Mouse (Mus musculus) embryonic facial prominence, embryonic 11.5 days (tissue): ENCODE measurements around the gene Foxn3. TPM values are rescaled to one million over a fixed set of nuclear protein-coding genes. Genes with fewer than 3 reads are reported as not detected.

ENCODE experiments used
- ATAC-seq: fragments of 200-750 bp; cut with Nextera tagmentation; replicated peaks from 2 replicates; pipeline ENCODE4 v1.8.0; 2017; ENCODE audit warnings: low read depth; ENCODE audit not compliant: insufficient number of reproducible peaks, low FRiP score, low TSS enrichment
- DNase-seq: peaks from one replicate; pipeline ENCODE4 v3.0.0-alpha.2; 2015; ENCODE audit warnings: low spot score
- H3K27ac ChIP-seq: fragments of 300-500 bp; sonication (generic); replicated peaks from 2 replicates; pipeline ENCODE4 v1.5.1; 2014; ENCODE audit warnings: mild to moderate bottlenecking, low read depth, low read length, control low read depth
- H3K27me3 ChIP-seq: fragments of 300-500 bp; sonication (generic); 2 replicates; pipeline ENCODE4 v1.6.1; 2014; ENCODE audit warnings: mild to moderate bottlenecking, low read length, moderate library complexity, mixed read lengths; ENCODE audit not compliant: control insufficient read depth, insufficient read depth
- H3K36me3 ChIP-seq: fragments of 300-500 bp; sonication (generic); replicated peaks from 2 replicates; pipeline ENCODE4 v1.6.1; 2014; ENCODE audit warnings: low read depth, mild to moderate bottlenecking, low read length, moderate library complexity, mixed read lengths; ENCODE audit not compliant: control insufficient read depth, insufficient read depth
- H3K4me1 ChIP-seq: fragments of 300-500 bp; sonication (generic); 2 replicates; pipeline ENCODE4 v1.6.1; 2014; ENCODE audit warnings: low read length, mixed read lengths; ENCODE audit not compliant: control insufficient read depth, insufficient read depth
- H3K4me2 ChIP-seq: fragments of 300-500 bp; sonication (generic); 2 replicates; pipeline ENCODE4 v1.6.1; 2014; ENCODE audit warnings: low read depth, mild to moderate bottlenecking, control low read depth, low read length, moderate library complexity
- H3K4me3 ChIP-seq: fragments of 300-500 bp; sonication (generic); 2 replicates; pipeline ENCODE4 v1.5.1; 2014; ENCODE audit warnings: low read depth, low read length, control low read depth
- H3K9ac ChIP-seq: fragments of 300-500 bp; sonication (generic); replicated peaks from 2 replicates; pipeline ENCODE4 v1.6.1; 2014; ENCODE audit warnings: mild to moderate bottlenecking, control low read depth, low read length
- H3K9me3 ChIP-seq: fragments of 300-500 bp; sonication (generic); replicated peaks from 2 replicates; pipeline ENCODE4 v1.6.1; 2016; ENCODE audit warnings: mild to moderate bottlenecking, low read length, inconsistent platforms, mixed read lengths; ENCODE audit not compliant: control insufficient read depth
- WGBS: fragments of 180-500 bp; shearing (Covaris S2); extraction: QIAGEN DNeasy Blood & Tissue Kit; methylation state at CpG from one replicate; pipeline ENCODE4 v1.1.7; 2014; 5-methylcytosine and 5-hydroxymethylcytosine counted together
- polyA plus RNA-seq: library from polyadenylated mRNA; unstranded; fragments of >200 nt; fragmentation: Nextera tagmentation; extraction: Ambion mirVana; gene quantifications from 2 replicates; pipeline ENCODE4 v1.2.1, GENCODE M21; 2014

The Foxn3 gene
- polyA plus RNA-seq, 1 experiment from 2014 or later: 80.5 TPM

DNA sequence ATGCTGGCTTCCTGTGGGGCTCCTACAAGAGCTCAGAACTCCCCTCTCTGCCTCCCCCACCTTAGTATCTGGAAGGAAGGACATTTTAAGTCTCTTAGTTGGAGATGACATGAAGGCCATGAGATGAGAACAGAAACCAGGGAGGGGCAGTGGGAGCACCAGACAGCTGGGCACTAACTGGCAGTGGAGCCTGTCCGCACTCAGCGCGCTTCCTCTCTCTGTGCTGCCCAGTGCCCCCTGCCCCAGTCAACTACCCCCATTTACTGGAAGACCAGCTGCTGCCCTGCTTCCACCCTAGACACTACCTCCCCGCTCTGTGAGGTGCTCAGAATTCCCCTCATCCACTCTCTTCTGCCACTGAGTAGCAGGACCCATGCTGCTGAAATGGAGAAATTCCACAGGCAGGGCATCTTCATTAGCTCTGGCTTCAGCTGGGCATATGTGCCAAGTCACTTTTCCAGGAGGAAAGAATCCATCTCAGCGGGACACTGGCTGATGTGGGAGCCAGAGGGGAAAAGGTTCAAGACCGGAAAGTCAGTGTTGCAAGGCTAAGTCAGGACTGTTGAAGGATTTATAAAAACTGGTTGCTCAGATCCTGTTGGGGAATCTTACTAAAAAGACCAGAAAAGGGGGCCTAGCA lies 335.9 kb downstream of the Foxn3 start:
- no peak for DNase-seq
- no peak overlapping the region for H3K27ac ChIP-seq
- H3K9ac ChIP-seq: no peak overlapping the region
- no peak overlapping the region for H3K4me3 ChIP-seq
- H3K4me1 ChIP-seq: peaks cover 3% of the 10 kb centered on the region; the same call in 1 of the 2 replicates
- 90% methylated on average over 6 of the region's 6 CpGs for WGBS
- H3K9me3 ChIP-seq: no peaks in the 10 kb centered on the region
- H3K27me3 ChIP-seq: no peaks in the 10 kb centered on the region
- no peak for ATAC-seq
- no peaks in the 10 kb centered on the region for H3K36me3 ChIP-seq
- H3K4me2 ChIP-seq: no peak overlapping the region

DNA sequence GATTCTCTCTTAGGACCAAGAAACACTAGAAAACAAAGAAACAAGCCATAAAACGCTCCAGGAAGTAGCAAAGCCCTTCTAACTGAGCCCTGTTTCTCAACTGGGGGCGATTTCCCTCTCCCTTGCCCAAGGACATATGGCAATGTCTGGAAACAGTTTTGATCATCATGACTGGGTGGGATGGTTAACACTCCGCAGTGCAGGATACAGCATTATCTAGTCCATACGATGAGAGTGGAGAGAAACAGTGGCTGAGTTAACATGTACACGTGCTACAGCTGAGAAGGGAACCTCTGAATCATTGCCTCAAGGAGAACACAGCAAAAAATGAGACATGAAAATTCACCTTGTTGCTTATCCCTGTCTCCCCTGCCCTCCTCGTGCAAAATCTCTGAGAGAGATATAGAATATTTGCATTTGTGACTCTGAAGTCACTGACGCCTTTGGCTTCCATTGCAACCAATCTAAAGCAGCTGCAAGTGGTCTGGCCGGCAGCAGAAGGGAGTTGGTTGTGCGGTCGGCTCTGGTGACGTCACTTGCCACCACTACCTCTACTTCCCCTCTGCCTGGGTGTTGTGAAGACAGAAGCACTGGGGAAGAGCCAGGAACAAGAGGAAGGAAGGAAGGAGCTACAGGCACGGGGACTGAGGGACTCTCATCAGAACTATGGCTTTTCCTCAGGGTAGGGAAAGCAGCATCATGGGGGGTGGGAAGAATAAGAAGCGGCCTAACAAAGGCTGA lies 338.3 kb downstream of the Foxn3 start:
- no peak overlapping the region for H3K27ac ChIP-seq
- H3K4me3 ChIP-seq: no peak overlapping the region
- WGBS: 51% methylated on average over 13 of the region's 13 CpGs
- H3K36me3 ChIP-seq: no peaks in the 10 kb centered on the region
- ATAC-seq: no peak
- no peaks in the 10 kb centered on the region for H3K9me3 ChIP-seq
- H3K9ac ChIP-seq: no peak overlapping the region
- DNase-seq: no peak
- H3K27me3 ChIP-seq: no peaks in the 10 kb centered on the region
- H3K4me2 ChIP-seq: no peak overlapping the region
- no peaks in the 10 kb centered on the region for H3K4me1 ChIP-seq

DNA sequence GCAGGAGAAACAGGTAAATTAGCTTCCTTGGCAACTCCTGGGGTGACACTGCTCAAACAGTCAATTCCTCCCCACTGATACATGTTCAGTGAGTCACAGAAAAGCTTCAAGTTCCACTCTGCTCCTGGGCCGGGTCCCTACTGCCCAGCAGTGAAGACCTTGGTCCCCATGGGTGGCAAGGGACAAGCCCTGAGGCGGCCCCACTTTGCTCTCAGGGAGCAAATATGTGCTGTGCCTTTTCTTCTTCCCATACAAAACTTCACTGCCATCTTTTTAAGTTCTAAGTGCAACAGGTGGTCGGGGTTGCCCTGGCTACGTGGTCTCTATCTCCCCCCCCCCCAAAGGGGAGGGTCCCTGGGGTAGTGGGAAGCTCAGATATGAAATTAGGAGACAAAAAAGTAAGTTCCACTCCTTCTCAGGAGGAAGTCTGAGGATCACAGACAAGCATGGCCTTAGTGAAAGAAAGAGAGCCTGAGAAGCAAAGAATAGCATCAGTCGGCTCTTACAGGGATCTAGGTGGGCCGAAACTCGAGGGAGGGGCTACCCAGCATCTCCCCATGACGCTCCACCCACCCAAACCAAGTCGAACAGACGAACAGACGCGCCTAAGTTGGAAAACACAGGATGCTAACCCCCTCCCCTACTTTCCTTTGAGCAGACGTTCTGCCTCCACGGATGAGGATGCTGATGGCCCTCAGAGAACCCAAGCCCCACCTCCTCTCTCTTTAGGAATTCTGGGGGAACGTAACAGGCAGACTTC lies 342.1 kb downstream of the Foxn3 start:
- Histone ChIP-seq H3K27me3 (no peaks in the 10 kb centered on the region), H3K4me2 (no peak overlapping the region), H3K4me1 (no peaks in the 10 kb centered on the region), H3K4me3 (no peak overlapping the region), H3K36me3 (no peaks in the 10 kb centered on the region), H3K9ac (no peak overlapping the region), H3K27ac (no peak overlapping the region), H3K9me3 (no peaks in the 10 kb centered on the region)
- ATAC-seq (no peak; the same call in 1 of the 2 replicates), DNase-seq (no peak)
- WGBS: 38% methylated on average over 15 of the region's 15 CpGs

DNA sequence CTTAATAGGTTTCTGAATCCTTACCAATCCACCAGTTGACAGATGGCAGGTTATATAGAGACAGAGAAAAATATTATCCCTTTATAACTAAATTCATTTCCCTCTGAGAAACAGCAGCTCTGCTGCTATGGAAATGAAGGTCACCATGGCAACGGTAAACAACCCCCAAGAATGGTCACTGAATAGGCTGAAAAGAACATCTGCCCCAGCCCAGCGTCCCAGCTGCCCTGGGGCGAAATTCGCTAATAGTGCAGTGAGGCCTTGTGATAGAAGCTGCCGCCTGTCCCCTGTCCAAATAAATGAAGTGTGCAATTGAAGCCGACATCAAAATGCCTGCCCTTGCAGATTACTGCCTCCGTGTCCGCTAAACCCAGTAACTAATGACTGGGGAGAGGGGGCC lies 343.0 kb downstream of the Foxn3 start:
- no peak overlapping the region for H3K9ac ChIP-seq
- ATAC-seq: peak; percentile 76
- 20% methylated on average over 8 of the region's 8 CpGs for WGBS
- H3K4me1 ChIP-seq: no peaks in the 10 kb centered on the region
- H3K36me3 ChIP-seq: no peaks in the 10 kb centered on the region
- H3K4me2 ChIP-seq: no peak overlapping the region
- H3K9me3 ChIP-seq: no peaks in the 10 kb centered on the region
- DNase-seq: peak; percentile 87
- H3K4me3 ChIP-seq: no peak overlapping the region
- no peaks in the 10 kb centered on the region for H3K27me3 ChIP-seq
- H3K27ac ChIP-seq: no peak overlapping the region

DNA sequence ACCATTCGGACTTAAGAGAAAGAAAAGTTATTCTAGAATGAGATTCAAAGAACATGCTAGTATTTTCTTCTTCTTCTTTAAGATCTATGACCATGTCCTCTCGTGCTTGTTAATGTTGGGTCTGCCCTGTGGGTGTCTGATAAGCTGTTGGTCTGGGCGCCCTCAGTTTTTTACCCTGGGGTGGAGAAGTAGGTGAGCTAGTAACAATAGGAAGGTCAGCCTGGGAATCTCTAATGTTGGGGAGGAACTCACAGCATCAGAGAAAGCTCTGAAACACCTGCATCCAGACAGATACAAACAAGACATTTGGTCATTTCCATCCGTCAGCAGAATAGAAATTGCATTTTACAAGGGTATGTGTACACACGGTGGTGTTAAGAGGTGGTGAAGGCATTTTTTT lies 343.6 kb downstream of the Foxn3 start:
- WGBS: 74% methylated on average over 5 of the region's 5 CpGs
- no peak overlapping the region for H3K9ac ChIP-seq
- H3K4me1 ChIP-seq: no peaks in the 10 kb centered on the region
- H3K27me3 ChIP-seq: no peaks in the 10 kb centered on the region
- no peaks in the 10 kb centered on the region for H3K9me3 ChIP-seq
- no peak overlapping the region for H3K4me2 ChIP-seq
- no peak overlapping the region for H3K4me3 ChIP-seq
- no peak overlapping the region for H3K27ac ChIP-seq
- ATAC-seq (no peak), DNase-seq (no peak)
- H3K36me3 ChIP-seq: no peaks in the 10 kb centered on the region

DNA sequence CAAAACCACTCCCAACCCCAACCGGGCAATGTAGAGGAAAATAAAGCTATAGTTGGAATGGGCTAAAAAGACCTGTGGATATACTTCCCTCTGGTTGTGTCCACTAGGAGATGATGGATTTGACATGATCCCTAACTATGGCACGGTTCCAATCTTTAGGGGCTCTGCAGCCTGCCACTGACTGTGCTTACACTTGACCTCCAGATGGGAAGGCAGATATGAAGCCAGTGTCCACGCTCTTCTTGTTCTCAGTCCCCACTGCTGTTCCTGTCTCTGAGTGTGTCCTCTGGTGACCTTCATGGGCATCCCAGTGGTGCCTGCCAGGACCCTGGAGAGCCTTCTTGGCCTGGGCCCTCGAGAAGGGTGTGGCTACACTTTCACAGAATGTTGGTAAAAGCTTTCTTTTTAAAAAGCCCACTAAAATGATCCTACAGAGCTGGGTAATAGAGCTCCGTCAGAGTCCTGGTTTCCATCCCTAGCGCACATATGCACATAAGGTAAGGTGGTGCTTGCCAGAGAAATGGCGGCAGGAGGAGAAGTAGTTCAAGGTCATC lies 346.2 kb downstream of the Foxn3 start:
- no peak overlapping the region for H3K4me3 ChIP-seq
- DNase-seq (no peak), ATAC-seq (no peak)
- WGBS: 91% methylated on average over 7 of the region's 7 CpGs
- H3K4me1 ChIP-seq: peaks cover 3% of the 10 kb centered on the region
- H3K27ac ChIP-seq: no peak overlapping the region
- H3K36me3 ChIP-seq: no peaks in the 10 kb centered on the region
- H3K4me2 ChIP-seq: no peak overlapping the region
- H3K9ac ChIP-seq: no peak overlapping the region
- no peaks in the 10 kb centered on the region for H3K27me3 ChIP-seq
- H3K9me3 ChIP-seq: no peaks in the 10 kb centered on the region

DNA sequence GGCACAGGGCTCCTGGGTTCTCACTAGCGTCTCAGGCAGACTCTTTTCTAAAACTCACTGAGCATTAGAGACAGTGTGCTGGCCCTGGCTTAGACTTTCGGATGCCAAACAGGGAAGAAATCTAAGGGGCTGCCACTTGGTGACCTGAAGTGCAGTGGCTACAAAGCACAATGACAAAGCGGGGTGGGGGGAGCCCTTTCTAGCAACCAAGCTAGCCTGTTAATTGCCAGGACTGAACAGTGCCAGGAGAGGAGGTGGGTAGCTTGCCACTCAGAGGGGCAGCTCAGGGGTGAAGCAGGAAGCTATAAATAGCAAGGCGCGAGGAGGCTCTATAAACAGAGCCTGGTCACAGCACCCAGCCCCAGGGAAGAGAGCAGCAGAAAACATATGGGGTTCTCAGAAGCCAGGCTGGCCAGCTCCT lies 347.0 kb downstream of the Foxn3 start:
- peaks cover 3% of the 10 kb centered on the region for H3K4me1 ChIP-seq
- no peak overlapping the region for H3K9ac ChIP-seq
- DNase-seq: no peak
- ATAC-seq: no peak
- no peaks in the 10 kb centered on the region for H3K27me3 ChIP-seq
- H3K4me3 ChIP-seq: no peak overlapping the region
- no peaks in the 10 kb centered on the region for H3K9me3 ChIP-seq
- no peak overlapping the region for H3K4me2 ChIP-seq
- no peaks in the 10 kb centered on the region for H3K36me3 ChIP-seq
- 48% methylated on average over 5 of the region's 5 CpGs for WGBS
- H3K27ac ChIP-seq: no peak overlapping the region
